Mouse (Mus musculus) neural tube, embryonic 15.5 days (tissue): ENCODE results near the gene Xkr7. TPM values are rescaled to one million over a fixed set of nuclear protein-coding genes. Genes with fewer than 3 reads are reported as not detected.

Experiments
- ATAC-seq: fragments of 200-750 bp; cut with Nextera tagmentation; 2 replicates; pipeline ENCODE4 v1.8.0; 2017; ENCODE audit warnings: mild to moderate bottlenecking, moderate TSS enrichment, moderate library complexity; ENCODE audit not compliant: low FRiP score
- H3K27ac ChIP-seq: fragments of 300-500 bp; sonication (generic); replicated peaks from 2 replicates; pipeline ENCODE4 v1.5.1; 2015; ENCODE audit warnings: mild to moderate bottlenecking, inconsistent platforms
- H3K27me3 ChIP-seq: fragments of 300-500 bp; sonication (generic); replicated peaks from 2 replicates; pipeline ENCODE4 v1.6.1; 2015; ENCODE audit warnings: inconsistent platforms
- H3K36me3 ChIP-seq: fragments of 300-500 bp; sonication (generic); 2 replicates; pipeline ENCODE4 v1.6.1; 2015; ENCODE audit warnings: inconsistent platforms
- H3K4me1 ChIP-seq: fragments of 300-500 bp; sonication (generic); 2 replicates; pipeline ENCODE4 v1.6.1; 2015; ENCODE audit warnings: inconsistent platforms
- H3K4me2 ChIP-seq: fragments of 300-500 bp; sonication (generic); 2 replicates; pipeline ENCODE4 v1.6.1; 2015; ENCODE audit warnings: inconsistent platforms, mild to moderate bottlenecking, moderate library complexity
- H3K4me3 ChIP-seq: fragments of 300-500 bp; sonication (generic); replicated peaks from 2 replicates; pipeline ENCODE4 v1.5.1; 2015; ENCODE audit warnings: mild to moderate bottlenecking, inconsistent platforms
- H3K9ac ChIP-seq: fragments of 300-500 bp; sonication (generic); replicated peaks from 2 replicates; pipeline ENCODE4 v1.6.1; 2015; ENCODE audit warnings: mild to moderate bottlenecking, inconsistent platforms
- H3K9me3 ChIP-seq: fragments of 300-500 bp; sonication (generic); replicated peaks from 2 replicates; pipeline ENCODE4 v1.6.1; 2016; ENCODE audit warnings: inconsistent platforms
- WGBS: fragments of 180-500 bp; shearing (Covaris S2); methylation state at CpG from one replicate; pipeline ENCODE4 v1.1.7; 2015; ENCODE audit warnings: mixed read lengths; 5-methylcytosine and 5-hydroxymethylcytosine counted together
- polyA plus RNA-seq: library from polyadenylated mRNA; unstranded; fragments of >200 nt; fragmentation: Nextera tagmentation; extraction: Ambion mirVana; gene quantifications from 2 replicates; pipeline ENCODE4 v1.2.1, GENCODE M21; 2015

Xkr7 gene
- polyA plus RNA-seq, 1 experiment from 2014 or later = 1.7 TPM

GRCm38 (mm10) chr2:153055270-153055920 lies 23.7 kb downstream of the Xkr7 start:
- WGBS = 63% methylated on average over 6 of the region's 6 CpGs
- H3K9ac ChIP-seq = no peak overlapping the region
- peaks cover 18% of the 10 kb centered on the region for H3K27me3 ChIP-seq
- no peaks in the 10 kb centered on the region for H3K9me3 ChIP-seq
- H3K4me2 ChIP-seq = no peak overlapping the region
- no peak for ATAC-seq
- H3K4me1 ChIP-seq = peaks cover 8% of the 10 kb centered on the region
- H3K36me3 ChIP-seq = peaks cover 28% of the 10 kb centered on the region
- no peak overlapping the region for H3K27ac ChIP-seq
- H3K4me3 ChIP-seq = no peak overlapping the region

DNA sequence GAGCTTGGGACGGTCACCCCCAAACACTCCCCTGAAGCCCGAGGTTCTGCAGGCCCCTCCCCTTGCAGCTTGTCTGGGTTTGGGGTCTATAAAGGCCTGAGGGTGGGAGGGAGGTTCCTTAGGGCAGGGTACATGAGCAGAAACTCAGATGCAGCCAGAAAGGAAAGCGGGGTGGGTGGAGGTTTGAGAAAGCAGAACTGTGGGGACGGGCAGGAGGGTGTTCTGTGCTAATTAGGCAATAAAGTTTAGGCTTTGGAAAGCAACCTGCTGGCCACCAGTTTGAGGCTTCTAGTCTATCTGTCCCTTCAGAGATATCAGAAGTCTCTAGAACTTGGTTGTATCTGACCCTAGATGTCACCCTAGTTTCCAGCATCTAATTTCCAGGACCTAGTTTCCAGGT lies 26.7 kb downstream of the Xkr7 start:
- Histone ChIP-seq H3K4me3 (no peak overlapping the region), H3K27ac (no peak overlapping the region), H3K9ac (no peak overlapping the region), H3K4me2 (no peak overlapping the region), H3K4me1 (0 out of 2 replicates have a peak, but pooled peaks cover under 1% of the 10 kb centered on the region), H3K27me3 (peaks cover 1% of the 10 kb centered on the region; the same call in 1 of the 2 replicates), H3K36me3 (peaks cover 28% of the 10 kb centered on the region), H3K9me3 (no peaks in the 10 kb centered on the region)
- WGBS = 54% methylated on average over 4 of the region's 4 CpGs
- no peak for ATAC-seq

- WGBS = 86% methylated on average over 7 of the region's 7 CpGs
- H3K27ac ChIP-seq = no peak overlapping the region
- ATAC-seq = no peak
- H3K9me3 ChIP-seq = no peaks in the 10 kb centered on the region
- H3K36me3 ChIP-seq = peaks cover 15% of the 10 kb centered on the region
- H3K4me2 ChIP-seq = no peak overlapping the region
- H3K4me1 ChIP-seq = 0 out of 2 replicates have a peak, but pooled peaks cover 9% of the 10 kb centered on the region
- no peaks in the 10 kb centered on the region for H3K27me3 ChIP-seq
- H3K9ac ChIP-seq = no peak overlapping the region
- no peak overlapping the region for H3K4me3 ChIP-seq
Measured at GRCm38 (mm10) chr2:153060216-153060615, 28.6 kb downstream of the Xkr7 start.

- no peak for ATAC-seq
- no peaks in the 10 kb centered on the region for H3K9me3 ChIP-seq
- peaks cover 10% of the 10 kb centered on the region; the same call in 1 of the 2 replicates for H3K27me3 ChIP-seq
- H3K4me3 ChIP-seq = no peak overlapping the region
- no peaks in the 10 kb centered on the region for H3K36me3 ChIP-seq
- H3K9ac ChIP-seq = no peak overlapping the region
- peak overlapping the region; percentile 45 for H3K27ac ChIP-seq
- 0 out of 2 replicates have a peak, but pooled peaks cover 12% of the 10 kb centered on the region for H3K4me1 ChIP-seq
- 65% methylated on average over 3 of the region's 3 CpGs for WGBS
- H3K4me2 ChIP-seq = no peak overlapping the region
Measured at GRCm38 (mm10) chr2:153063394-153063793, 31.7 kb downstream of the Xkr7 start.

DNA sequence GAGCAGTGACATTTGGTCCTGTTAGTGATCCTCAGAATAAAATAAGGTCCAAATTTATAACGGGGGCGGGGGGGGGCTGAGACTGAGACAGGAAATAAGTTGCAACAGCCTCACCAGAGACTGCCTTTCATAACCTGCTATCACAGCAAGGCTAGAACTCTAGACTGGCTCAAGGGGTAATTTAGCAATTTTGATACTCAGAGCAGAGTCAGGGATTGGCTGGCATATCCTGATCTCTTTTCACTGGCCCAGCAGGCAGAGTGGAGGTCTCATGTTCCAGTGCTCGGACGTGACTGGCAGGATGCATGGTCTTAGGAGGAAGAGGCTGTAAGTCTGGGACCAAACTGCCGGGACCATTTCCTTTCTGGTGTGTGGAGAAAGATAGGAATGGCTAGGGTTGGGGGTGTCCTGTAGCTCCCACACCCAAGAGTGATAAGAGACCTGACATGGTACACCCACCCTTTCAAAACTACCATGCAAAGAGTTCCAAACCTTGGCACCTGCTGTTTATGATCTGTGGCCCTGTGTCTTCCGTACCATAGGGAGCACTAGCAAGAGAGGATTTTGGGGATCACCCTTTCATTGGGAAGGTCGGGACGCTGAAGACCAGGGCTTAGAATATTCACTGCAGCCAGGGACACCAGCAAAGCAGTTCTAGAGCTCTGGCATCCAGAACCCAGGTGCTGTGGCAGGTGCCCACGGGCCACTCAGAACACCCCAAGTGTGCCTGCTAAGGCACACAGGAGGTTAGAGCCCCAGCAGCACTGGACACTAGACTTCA lies 32.7 kb downstream of the Xkr7 start:
- no peak for ATAC-seq
- 82% methylated on average over 9 of the region's 9 CpGs for WGBS
- no peaks in the 10 kb centered on the region for H3K9me3 ChIP-seq

GRCm38 (mm10) chr2:153065747-153066508 lies 34.3 kb downstream of the Xkr7 start, which contains the start of gene Ccm2l:
TSS of gene Ccm2l (plus strand) at chr2:153065955.
- H3K27ac ChIP-seq = no peak within 1 kb of the TSS
- no peaks in the 10 kb centered on the region for H3K9me3 ChIP-seq
- no peak for ATAC-seq
- H3K27me3 ChIP-seq = peaks cover 27% of the 10 kb centered on the region
- peak within 1 kb of the TSS; percentile 13; the same call in 1 of the 2 replicates for H3K4me2 ChIP-seq
- no peaks in the 10 kb centered on the region for H3K36me3 ChIP-seq
- H3K4me3 ChIP-seq = no peak within 1 kb of the TSS
- no peak within 1 kb of the TSS for H3K9ac ChIP-seq
- peaks cover 16% of the 10 kb centered on the region; the same call in 1 of the 2 replicates for H3K4me1 ChIP-seq
- WGBS = 67% methylated on average over 12 of the region's 12 CpGs

More for the DNA sequence above, 32.7 kb downstream of the Xkr7 start:
- H3K4me1 ChIP-seq = 0 out of 2 replicates have a peak, but pooled peaks cover 12% of the 10 kb centered on the region
- peaks cover 11% of the 10 kb centered on the region for H3K27me3 ChIP-seq
- H3K4me3 ChIP-seq = no peak overlapping the region
- H3K27ac ChIP-seq = no peak overlapping the region; the same call in 1 of the 2 replicates
- H3K9ac ChIP-seq = no peak overlapping the region
- no peaks in the 10 kb centered on the region for H3K36me3 ChIP-seq
- H3K4me2 ChIP-seq = no peak overlapping the region

GRCm38 (mm10) chr2:153066991-153067390 lies 35.3 kb downstream of the Xkr7 start:
- 0 out of 2 replicates have a peak overlapping the region, but pooled peaks have one; percentile 13 for H3K4me2 ChIP-seq
- WGBS = 26% methylated on average over 6 of the region's 6 CpGs
- peaks cover 37% of the 10 kb centered on the region for H3K27me3 ChIP-seq

DNA sequence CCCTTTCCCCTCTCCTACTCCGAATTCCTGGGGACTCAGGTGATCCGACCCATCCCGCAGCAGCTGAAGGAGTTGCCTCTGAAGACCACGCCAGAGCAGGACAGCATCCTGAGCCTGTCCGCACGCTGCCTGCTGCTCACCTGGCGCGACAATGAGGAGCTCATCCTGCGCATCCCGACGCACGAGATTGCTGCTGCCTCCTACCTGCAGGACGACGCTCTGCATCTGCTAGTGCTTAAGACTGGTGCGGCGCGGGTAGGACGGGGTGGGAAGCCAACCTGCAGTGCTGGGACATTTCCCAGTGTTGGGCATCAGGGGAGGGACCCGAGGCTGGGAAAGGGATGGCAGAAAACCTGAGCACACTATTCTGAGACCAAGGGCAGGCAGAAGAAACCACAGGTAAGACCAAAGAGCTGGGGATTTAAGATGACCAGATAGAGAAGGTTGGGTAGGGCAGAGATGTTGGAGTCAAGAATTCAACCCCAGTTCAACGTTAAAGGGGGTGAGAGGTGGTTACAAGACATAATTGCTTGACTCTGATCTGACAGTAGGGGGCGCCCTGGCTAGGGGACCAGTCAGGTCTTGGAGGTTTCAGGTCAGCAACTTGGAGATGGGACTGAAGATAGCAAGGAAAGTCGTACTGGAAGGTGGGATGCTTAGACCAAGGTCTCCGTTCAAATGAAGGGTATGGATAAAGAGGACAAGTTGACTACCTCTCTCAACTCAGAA lies 39.3 kb downstream of the Xkr7 start:
- no peaks in the 10 kb centered on the region for H3K36me3 ChIP-seq
- no peak overlapping the region for H3K9ac ChIP-seq
- no peak overlapping the region for H3K27ac ChIP-seq
- H3K4me2 ChIP-seq = peak overlapping the region; percentile 56
- H3K9me3 ChIP-seq = no peaks in the 10 kb centered on the region
- 13% methylated on average over 23 of the region's 23 CpGs for WGBS
- H3K4me1 ChIP-seq = peaks cover 15% of the 10 kb centered on the region
- ATAC-seq = peak; percentile 60; the same call in 1 of the 2 replicates
- peaks cover 54% of the 10 kb centered on the region for H3K27me3 ChIP-seq
- H3K4me3 ChIP-seq = peak overlapping the region; percentile 17; the same call in 1 of the 2 replicates

More at GRCm38 (mm10) chr2:153066991-153067390, 35.3 kb downstream of the Xkr7 start:
- Histone ChIP-seq H3K4me3 (no peak overlapping the region), H3K27ac (no peak overlapping the region), H3K4me1 (peaks cover 23% of the 10 kb centered on the region), H3K9me3 (no peaks in the 10 kb centered on the region), H3K36me3 (no peaks in the 10 kb centered on the region), H3K9ac (no peak overlapping the region)
- no peak for ATAC-seq

GRCm38 (mm10) chr2:153071491-153072184 lies 40.0 kb downstream of the Xkr7 start:
- H3K27me3 ChIP-seq = peaks cover 54% of the 10 kb centered on the region
- H3K9me3 ChIP-seq = no peaks in the 10 kb centered on the region
- 6% methylated on average over 46 of the region's 67 CpGs for WGBS
- H3K4me2 ChIP-seq = peak overlapping the region; percentile 56
- peak; percentile 51; the same call in 1 of the 2 replicates for ATAC-seq
- H3K4me3 ChIP-seq = peak overlapping the region; percentile 33
- H3K27ac ChIP-seq = no peak overlapping the region
- peaks cover 15% of the 10 kb centered on the region for H3K4me1 ChIP-seq
- no peaks in the 10 kb centered on the region for H3K36me3 ChIP-seq
- H3K9ac ChIP-seq = 0 out of 2 replicates have a peak overlapping the region, but pooled peaks have one; percentile 21

- Histone ChIP-seq H3K4me1 (peaks cover 12% of the 10 kb centered on the region), H3K27ac (no peak overlapping the region), H3K36me3 (no peaks in the 10 kb centered on the region), H3K9ac (no peak overlapping the region), H3K9me3 (no peaks in the 10 kb centered on the region), H3K27me3 (peaks cover 43% of the 10 kb centered on the region), H3K4me3 (no peak overlapping the region), H3K4me2 (no peak overlapping the region)
- ATAC-seq = no peak
- WGBS = 90% methylated on average over 10 of the region's 10 CpGs
Measured at GRCm38 (mm10) chr2:153074651-153075050, 43.0 kb downstream of the Xkr7 start.
